Mouse (Mus musculus) cortical plate, adult 2 months (tissue): ENCODE measurements around the gene Cdk18.

Experiments used
- CTCF ChIP-seq: fragments of 200-500 bp; IDR thresholded peaks from 2 replicates; pipeline ENCODE4 v1.5.1; 2011; ENCODE audit warnings: mild to moderate bottlenecking, control low read depth, low read length; ENCODE audit not compliant: insufficient read depth; ENCODE audit errors: extremely low read depth
- POLR2A ChIP-seq: fragments of 200-500 bp; IDR thresholded peaks from 2 replicates; pipeline ENCODE4 v1.6.1; 2011; ENCODE audit warnings: mild to moderate bottlenecking, low read length, control low read depth; ENCODE audit not compliant: insufficient read depth; ENCODE audit errors: extremely low read depth

GRCm38 (mm10) chr1:132111411-132111810 lies 28.1 kb downstream of the Cdk18 start:
- no peak for TF ChIP-seq POLR2A
- no peak for TF ChIP-seq CTCF
